Mouse (Mus musculus): ENCODE results near the gene Mapk6. TPM values are rescaled to one million over a fixed set of nuclear protein-coding genes. Genes with fewer than 3 reads are reported as not detected.

The Mapk6 gene
- 91.8 to 126 TPM (median 107 TPM) in 4 replicates for total RNA-seq (2023)

DNA sequence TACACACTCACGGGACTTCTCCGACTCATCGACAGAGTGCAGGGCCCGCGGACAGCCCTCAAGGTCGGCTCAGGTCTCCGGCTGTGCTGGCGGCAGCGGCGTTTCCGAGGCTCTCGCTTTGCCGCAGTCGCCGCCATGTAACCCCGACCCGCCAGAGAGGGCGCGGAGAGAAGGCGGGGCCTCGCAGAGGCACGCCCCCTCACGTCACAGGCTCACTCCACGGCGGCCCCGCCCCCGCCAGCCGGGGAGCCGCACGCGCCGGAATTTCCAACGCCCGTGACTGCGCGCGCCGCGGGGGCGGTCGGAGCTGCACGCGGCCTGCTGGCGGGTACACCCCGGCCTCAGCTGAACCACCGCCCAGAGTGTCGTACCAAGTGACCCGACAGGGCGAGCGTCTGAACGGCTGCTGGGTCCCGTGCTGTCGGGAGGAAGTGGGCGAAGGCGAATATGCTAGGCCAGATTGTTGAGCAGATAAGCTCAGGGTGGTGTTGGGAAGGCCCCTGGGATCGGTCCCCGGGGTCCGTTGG is at the start of gene Mapk6:
Mapk6 (minus strand) TSS at position 154 of the 527 bp plus-strand sequence.

GRCm38 (mm10) chr9:75440796-75441666 is 31.2 kb upstream of the Mapk6 start, which contains the start of gene Leo1:
TSS of gene Leo1 (plus strand) at chr9:75441524.

GRCm38 (mm10) chr9:75347458-75347857 is 62.3 kb downstream of the Mapk6 start, which contains the start of gene Bcl2l10:
TSS of gene Bcl2l10 (plus strand) at chr9:75347758.

Other genes starting within 250 kb of the Mapk6 start
- gene Myo5c, start 178.0 kb downstream of the Mapk6 start, total RNA-seq (2023), result 0.43 to 0.73 TPM (median 0.55 TPM) in 4 replicates
- 1.5 to 1.6 TPM in 2 of 4 replicates, not detected in the others for gene Gnb5, start 103.7 kb downstream of the Mapk6 start, total RNA-seq (2023)
- not detected in 4 replicates for gene Bcl2l10, start 62.2 kb downstream of the Mapk6 start, total RNA-seq (2023)
- 16.2 to 19.9 TPM (median 18.1 TPM) in 4 replicates for gene Leo1, start 31.5 kb upstream of the Mapk6 start, total RNA-seq (2023)
- 192 to 215 TPM (median 202 TPM) in 4 replicates for gene Tmod3, start 149.7 kb upstream of the Mapk6 start, total RNA-seq (2023)
- gene Tmod2, start 201.3 kb upstream of the Mapk6 start, total RNA-seq (2023), result 1.3 to 3.3 TPM (median 2.3 TPM) in 4 replicates
- 1.3 to 2.7 TPM (median 2.3 TPM) in 4 replicates for gene Lysmd2, start 215.7 kb upstream of the Mapk6 start, total RNA-seq (2023)

Data from B cell, adult 62 days (primary cell).